Mouse (Mus musculus) CH12.LX (cell line): Measurements from ENCODE around the gene Zfp36. TPM values are rescaled to one million over a fixed set of nuclear protein-coding genes. Genes with fewer than 3 reads are reported as not detected.

Experiments used
- DNase-seq: peaks from one replicate; pipeline ENCODE4 v3.0.0-alpha.2; 2013; ENCODE audit errors: extremely low read depth
- H3K27ac ChIP-seq: 2 replicates; pipeline ENCODE4 v1.5.1; 2012; ENCODE audit warnings: low read depth, mild to moderate bottlenecking, control low read depth, moderate library complexity; ENCODE audit not compliant: insufficient read depth
- H3K27me3 ChIP-seq: replicated peaks from 2 replicates; pipeline ENCODE3; 2012; ENCODE audit warnings: inconsistent platforms
- H3K36me3 ChIP-seq, 2 experiments: replicated peaks in 1 of 2; 2 replicates each; pipeline versions ENCODE3 to v1.6.1; 2012; ENCODE audit warnings: inconsistent platforms in 1 of 2, low read length in 1 of 2, mild to moderate bottlenecking in 1 of 2, mixed read lengths in 1 of 2, moderate library complexity in 1 of 2; ENCODE audit not compliant: control insufficient read depth in 1 of 2, insufficient read depth in 1 of 2
- H3K4me1 ChIP-seq, 2 experiments: 2 replicates each; pipeline ENCODE4 v1.6.1; 2012; ENCODE audit warnings: inconsistent platforms in 1 of 2, moderate library complexity in 1 of 2; ENCODE audit not compliant: insufficient read depth in 2 of 2, control insufficient read depth in 1 of 2
- H3K4me2 ChIP-seq: 2 replicates; pipeline ENCODE4 v1.6.1; 2012; ENCODE audit warnings: low read depth, mild to moderate bottlenecking, control low read depth; ENCODE audit not compliant: poor library complexity, insufficient read depth, severe bottlenecking
- H3K4me3 ChIP-seq, 3 experiments: fragments of 150-350 bp in 1 of 3; sonication (generic) in 1 of 3; replicated peaks in 1 of 3; 2 replicates each; pipeline versions ENCODE3 to v1.5.1; 2011 to 2012; ENCODE audit warnings: low read depth in 2 of 3, low read length in 2 of 3, mild to moderate bottlenecking in 2 of 3, moderate library complexity in 2 of 3, control low read depth in 1 of 3, improper control_type of control experiment in 1 of 3, inconsistent platforms in 1 of 3, mixed read lengths in 1 of 3; ENCODE audit not compliant: poor library complexity in 1 of 3
- H3K79me2 ChIP-seq: replicated peaks from 2 replicates; pipeline ENCODE4 v1.6.1; 2012; ENCODE audit warnings: mild to moderate bottlenecking, moderate library complexity; ENCODE audit not compliant: control insufficient read depth, poor library complexity, insufficient read depth, severe bottlenecking; ENCODE audit errors: extremely low read depth
- H3K9ac ChIP-seq: 2 replicates; pipeline ENCODE4 v1.6.1; 2012; ENCODE audit warnings: low read depth, mild to moderate bottlenecking, control low read depth, moderate library complexity; ENCODE audit not compliant: insufficient read depth
- H3K9me3 ChIP-seq: replicated peaks from 2 replicates; pipeline ENCODE3; 2012; ENCODE audit warnings: low read length, inconsistent platforms, mixed read lengths
- BHLHE40 ChIP-seq: IDR thresholded peaks from 2 replicates; pipeline ENCODE4 v1.6.1; 2011; ENCODE audit warnings: mild to moderate bottlenecking, low read depth, low read length, improper control_type of control experiment
- CHD2 ChIP-seq: IDR thresholded peaks from 2 replicates; pipeline ENCODE4 v1.6.1; 2011; ENCODE audit warnings: low read length, improper control_type of control experiment
- CTCF ChIP-seq, 2 experiments: IDR thresholded peaks in 1 of 2; conservative IDR thresholded peaks in 1 of 2; 2 replicates each; pipeline ENCODE4 v1.5.1; 2011 to 2012; ENCODE audit warnings: low read depth in 2 of 2, low read length in 2 of 2, improper control_type of control experiment in 1 of 2, inconsistent platforms in 1 of 2, mild to moderate bottlenecking in 1 of 2, moderate library complexity in 1 of 2
- ETS1 ChIP-seq: conservative IDR thresholded peaks from 2 replicates; pipeline ENCODE4 v1.6.1; 2012; ENCODE audit warnings: low read depth, mild to moderate bottlenecking, inconsistent platforms, low read length, improper control_type of control experiment, moderate library complexity
- JUN ChIP-seq: IDR thresholded peaks from 2 replicates; pipeline ENCODE4 v1.6.1; 2011; ENCODE audit warnings: low read depth, mild to moderate bottlenecking, low read length, improper control_type of control experiment, moderate library complexity; ENCODE audit not compliant: insufficient read depth
- MAFK ChIP-seq: IDR thresholded peaks from 2 replicates; pipeline ENCODE4 v1.6.1; 2011; ENCODE audit warnings: low read length, improper control_type of control experiment; ENCODE audit not compliant: insufficient replicate concordance
- MAX ChIP-seq: IDR thresholded peaks from 2 replicates; pipeline ENCODE4 v1.6.1; 2011; ENCODE audit warnings: low read length, improper control_type of control experiment
- MXI1 ChIP-seq: IDR thresholded peaks from 2 replicates; pipeline ENCODE4 v1.6.1; 2011; ENCODE audit warnings: mild to moderate bottlenecking, low read depth, low read length, improper control_type of control experiment
- MYC ChIP-seq: IDR thresholded peaks from 2 replicates; pipeline ENCODE4 v1.6.1; 2011; ENCODE audit warnings: low read depth, mild to moderate bottlenecking, improper control_type of control experiment, low read length
- NELFE ChIP-seq: IDR thresholded peaks from 2 replicates; pipeline ENCODE4 v1.6.1; 2011; ENCODE audit warnings: low read depth, low read length, improper control_type of control experiment
- NRF1 ChIP-seq: IDR thresholded peaks from 2 replicates; pipeline ENCODE4 v1.6.1; 2014; ENCODE audit warnings: low read depth, mild to moderate bottlenecking, inconsistent platforms, low read length, improper control_type of control experiment, moderate library complexity
- PAX5 ChIP-seq: IDR thresholded peaks from 2 replicates; pipeline ENCODE4 v1.6.1; 2012; ENCODE audit warnings: low read length, inconsistent platforms, mixed read lengths
- POLR2AphosphoS2 ChIP-seq: IDR thresholded peaks from 2 replicates; pipeline ENCODE4 v1.6.1; 2011; ENCODE audit warnings: low read depth, low read length, improper control_type of control experiment
- RAD21 ChIP-seq: IDR thresholded peaks from 2 replicates; pipeline ENCODE4 v1.6.1; 2011; ENCODE audit warnings: low read depth, mild to moderate bottlenecking, low read length, improper control_type of control experiment, moderate library complexity
- RCOR1 ChIP-seq: conservative IDR thresholded peaks from 2 replicates; pipeline ENCODE4 v1.6.1; 2012; ENCODE audit warnings: low read depth, mild to moderate bottlenecking, inconsistent platforms, low read length, improper control_type of control experiment
- SMC3 ChIP-seq: IDR thresholded peaks from 2 replicates; pipeline ENCODE4 v1.6.1; 2011; ENCODE audit warnings: low read depth, low read length, improper control_type of control experiment
- UBTF ChIP-seq: IDR thresholded peaks from 2 replicates; pipeline ENCODE4 v1.6.1; 2012; ENCODE audit warnings: low read depth, mild to moderate bottlenecking, inconsistent platforms, low read length, improper control_type of control experiment, moderate library complexity
- USF1 ChIP-seq: IDR thresholded peaks from 2 replicates; pipeline ENCODE4 v1.6.1; 2014; ENCODE audit warnings: low read depth, mild to moderate bottlenecking, inconsistent platforms, low read length, improper control_type of control experiment
- USF2 ChIP-seq: conservative IDR thresholded peaks from 2 replicates; pipeline ENCODE4 v1.6.1; 2011; ENCODE audit warnings: low read depth, low read length, improper control_type of control experiment
- ZMIZ1 ChIP-seq: IDR thresholded peaks from 2 replicates; pipeline ENCODE4 v1.6.1; 2012; ENCODE audit warnings: low read depth, mild to moderate bottlenecking, inconsistent platforms, low read length, improper control_type of control experiment
- ZNF384 ChIP-seq: IDR thresholded peaks from 2 replicates; pipeline ENCODE4 v1.6.1; 2012; ENCODE audit warnings: low read depth, low read length, improper control_type of control experiment, inconsistent platforms
- dilution Hi-C: fragments of 300-500 bp; cut with MboI; formaldehyde crosslinking; loops from 2 replicates; pipeline ENCODE4 v1.14.3; 2020; ENCODE audit warnings: low sequenced_read_pairs; ENCODE audit not compliant: extremely low pct_unique_long_range_greater_than_20kb, extremely low pct_ligation_motif_present
- in situ Hi-C: fragments of 300-500 bp; cut with MboI; formaldehyde crosslinking; loops from 3 replicates; pipeline ENCODE4 v1.14.3; 2019; ENCODE audit warnings: low sequenced_read_pairs, low pct_ligation_motif_present, low pct_unique_long_range_greater_than_20kb, mixed read lengths
- polyA plus RNA-seq: library from polyadenylated mRNA; unstranded; fragments of >175 nt; gene quantifications from 2 replicates; pipeline ENCODE4 v1.2.1, GENCODE M21; 2012; ENCODE audit warnings: low read depth; ENCODE audit not compliant: insufficient read length
- total RNA-seq, 2 experiments: library from RNA; depleted of rRNA; stranded (reverse); fragments of 300-350 nt in 1 of 2; fragments of >200 nt in 1 of 2; gene quantifications; 2 replicates each; pipeline ENCODE4 v1.2.3; 2012 to 2014

The Zfp36 gene
- total and polyA plus RNA-seq, 3 experiments = 1.9 to 9.9 (median 2.8) TPM

DNA sequence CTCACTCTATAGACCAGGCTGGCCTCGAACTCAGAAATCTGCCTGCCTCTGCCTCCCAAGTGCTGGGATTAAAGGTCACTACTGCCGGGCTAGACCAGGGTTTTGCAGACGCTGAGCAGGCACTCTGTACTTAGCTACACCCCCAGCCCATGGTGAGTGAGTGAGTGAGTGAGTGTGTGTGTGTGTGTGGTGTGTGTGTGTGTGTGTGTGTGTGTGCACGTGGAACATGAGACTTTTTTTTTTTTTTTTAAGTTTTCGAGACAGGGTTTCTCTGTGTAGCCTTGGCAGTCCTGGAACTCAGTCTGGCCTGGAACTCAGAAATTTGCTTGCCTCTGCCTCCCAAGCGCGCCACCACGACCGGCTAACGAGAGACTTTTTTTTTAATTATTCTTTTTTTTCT is 5.4 kb downstream of the Zfp36 start:
- peaks cover 9 to 51% of the 10 kb centered on the region in 2 experiments for H3K4me1 ChIP-seq
- no peak for DNase-seq
- no peaks in the 10 kb centered on the region for H3K9me3 ChIP-seq
- dilution Hi-C loops (no loop called here), in situ Hi-C loops (no loop called here)
- H3K4me3 ChIP-seq = peak overlapping the region in 2 of 3 experiments; percentile 57 to 72
- H3K27me3 ChIP-seq = no peaks in the 10 kb centered on the region
- TF ChIP-seq MXI1 = no peak
- no peak for TF ChIP-seq JUN
- TF ChIP-seq RCOR1 = no peak
- TF ChIP-seq USF2 = no peak
- TF ChIP-seq CHD2 = no peak
- TF ChIP-seq SMC3 = no peak
- TF ChIP-seq POLR2AphosphoS2 = no peak
- no peak for TF ChIP-seq UBTF
- no peak for TF ChIP-seq MYC
- TF ChIP-seq NELFE = no peak
- no peak for TF ChIP-seq CTCF (conservative IDR thresholded peaks at IDR 0.05 in 1 of 2, IDR thresholded peaks at IDR 0.05 in 1 of 2; ENCODE audit: low read depth in 2 of 2, low read length in 2 of 2)
- TF ChIP-seq RAD21 = no peak
- TF ChIP-seq MAFK = peak; percentile 9; the same call in 1 of the 2 replicates
- peak; percentile 79 for TF ChIP-seq ZNF384
- TF ChIP-seq ETS1 = no peak
- no peak for TF ChIP-seq MAX
- TF ChIP-seq USF1 = no peak
- TF ChIP-seq PAX5 = no peak
- TF ChIP-seq BHLHE40 = peak; percentile 65
- no peak for TF ChIP-seq ZMIZ1
- peaks cover 27% of the 10 kb centered on the region for H3K79me2 ChIP-seq
- H3K36me3 ChIP-seq = peaks cover 9 to 22% of the 10 kb centered on the region in 2 experiments
- H3K9ac ChIP-seq = peak overlapping the region; percentile 87; the same call in 1 of the 2 replicates
- peak overlapping the region; percentile 7; the same call in 1 of the 2 replicates for H3K27ac ChIP-seq
- H3K4me2 ChIP-seq = peak overlapping the region; percentile 24

DNA sequence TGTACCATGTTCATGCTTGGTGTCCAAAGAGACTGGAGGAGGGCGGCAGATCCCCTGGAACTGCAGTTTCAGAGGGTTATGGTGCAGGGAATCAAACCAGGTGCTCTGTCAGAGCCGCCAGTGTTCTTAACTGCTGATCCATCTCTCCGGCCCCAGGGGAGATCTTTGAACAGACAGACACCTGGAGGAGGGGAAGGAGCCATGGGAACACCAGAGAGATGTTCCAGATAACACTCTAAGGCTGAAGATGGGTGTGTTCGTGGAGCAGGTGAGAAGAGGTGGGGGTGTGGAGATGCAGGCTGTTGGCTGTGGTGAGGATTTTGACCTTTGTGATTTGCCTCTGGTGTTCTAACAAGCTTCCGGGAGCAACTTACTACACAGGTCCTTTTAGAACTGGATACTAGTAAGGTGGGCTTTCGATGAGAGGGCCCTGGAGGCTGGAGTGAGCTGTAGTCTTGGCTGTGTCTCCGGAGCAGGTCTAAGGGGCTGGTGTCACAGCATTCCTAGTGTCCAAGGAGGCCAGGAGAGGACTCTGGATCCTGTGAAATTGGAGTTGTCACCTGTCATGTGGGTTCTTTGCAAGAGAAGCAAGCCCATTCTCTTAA is 6.1 kb downstream of the Zfp36 start:
- H3K27me3 ChIP-seq = no peaks in the 10 kb centered on the region
- no peak for DNase-seq
- no peak overlapping the region for H3K4me2 ChIP-seq
- H3K27ac ChIP-seq = 0 out of 2 replicates have a peak overlapping the region, but pooled peaks have one; percentile 5
- H3K9ac ChIP-seq = no peak overlapping the region
- H3K36me3 ChIP-seq = peaks cover 9 to 24% of the 10 kb centered on the region in 2 experiments
- no peaks in the 10 kb centered on the region for H3K9me3 ChIP-seq
- H3K79me2 ChIP-seq = peaks cover 27% of the 10 kb centered on the region
- H3K4me1 ChIP-seq = peaks cover 9 to 47% of the 10 kb centered on the region in 2 experiments
- in situ Hi-C loops (no loop called here), dilution Hi-C loops (no loop called here)
- TF ChIP-seq NRF1 (no peak), MAX (0 out of 2 replicates have a peak, but pooled peaks have one; percentile 2)
- no peak overlapping the region for H3K4me3 ChIP-seq
